Mouse (Mus musculus): ENCODE data around the gene Zfp362.

- no peak for TF ChIP-seq POLR2A (IDR thresholded peaks at IDR 0.05; ENCODE audit: insufficient read depth, low read depth, low read length)
- TF ChIP-seq CTCF (IDR thresholded peaks at IDR 0.05; ENCODE audit: insufficient read depth, low read depth, low read length), result no peak
These were observed 73.1 kb downstream of the Zfp362 start for GRCm38 (mm10) chr4:128732794-128733193.

Data from olfactory bulb, adult 2 months (tissue).